Mouse (Mus musculus) heart, postnatal 4 days (tissue): ENCODE results near the gene Cspg4. TPM values are rescaled to one million over a fixed set of nuclear protein-coding genes. Genes with fewer than 3 reads are reported as not detected.
"Not testable (repeated sequence)": the region's sequence is repeated elsewhere in the genome, so short reads cannot be mapped to it uniquely, and the experiment has no call there.

Source experiments
- DNase-seq: peaks from one replicate; pipeline ENCODE4 v3.0.0; 2021
- total RNA-seq, 2 experiments: library from RNA; stranded (reverse); gene quantifications; 2 replicates each; pipeline ENCODE4 v1.2.3; 2021

The Cspg4 gene
- total RNA-seq, 2 experiments from 2014 or later: 55.6 to 56.6 TPM

- no peak for DNase-seq
These were observed 28.5 kb downstream of the Cspg4 start for GRCm38 (mm10) chr9:56893313-56893712.

- DNase-seq: peak; percentile 75
These were observed 29.2 kb downstream of the Cspg4 start for GRCm38 (mm10) chr9:56894006-56894405.

- no peak for DNase-seq
These were observed 31.9 kb downstream of the Cspg4 start for GRCm38 (mm10) chr9:56896779-56897178.

- DNase-seq: peak; percentile 20
These were observed 34.6 kb downstream of the Cspg4 start for GRCm38 (mm10) chr9:56899409-56899808.

- DNase-seq: no peak
These were observed 35.2 kb downstream of the Cspg4 start for GRCm38 (mm10) chr9:56900060-56900459.

- peak; percentile 27 for DNase-seq
These were observed 35.7 kb downstream of the Cspg4 start for GRCm38 (mm10) chr9:56900571-56900970.

GRCm38 (mm10) chr9:56901187-56901586 lies 36.4 kb downstream of the Cspg4 start:
- DNase-seq: peak; percentile 12

GRCm38 (mm10) chr9:56903662-56904061 lies 38.8 kb downstream of the Cspg4 start:
- no peak for DNase-seq

GRCm38 (mm10) chr9:56907549-56907948 lies 42.7 kb downstream of the Cspg4 start:
- DNase-seq: no peak

- not testable (repeated sequence) for DNase-seq
These were observed 45.2 kb downstream of the Cspg4 start for GRCm38 (mm10) chr9:56909991-56910390.

- no peak for DNase-seq
These were observed 46.2 kb downstream of the Cspg4 start for GRCm38 (mm10) chr9:56911017-56911416.

- DNase-seq: no peak
These were observed 49.2 kb downstream of the Cspg4 start for GRCm38 (mm10) chr9:56913991-56914390.

- no peak for DNase-seq
These were observed 50.3 kb downstream of the Cspg4 start for GRCm38 (mm10) chr9:56915116-56915515.

GRCm38 (mm10) chr9:56915695-56916410 lies 51.0 kb downstream of the Cspg4 start:
- DNase-seq: peak; percentile 62

GRCm38 (mm10) chr9:56917131-56917530 lies 52.3 kb downstream of the Cspg4 start:
- DNase-seq: no peak

GRCm38 (mm10) chr9:56918466-56918865 lies 53.6 kb downstream of the Cspg4 start:
- no peak for DNase-seq

- DNase-seq: no peak
These were observed 57.9 kb downstream of the Cspg4 start for GRCm38 (mm10) chr9:56922746-56923145.

- DNase-seq: peak; percentile 19
These were observed 59.2 kb downstream of the Cspg4 start for GRCm38 (mm10) chr9:56923841-56924650.

- DNase-seq: peak; percentile 97
These were observed 59.8 kb downstream of the Cspg4 start for GRCm38 (mm10) chr9:56924651-56925027.

GRCm38 (mm10) chr9:56925291-56926024 lies 60.6 kb downstream of the Cspg4 start:
- peak; percentile 16 for DNase-seq

- no peak for DNase-seq
These were observed 61.2 kb downstream of the Cspg4 start for GRCm38 (mm10) chr9:56926025-56926360.

GRCm38 (mm10) chr9:56926387-56926786 lies 61.6 kb downstream of the Cspg4 start:
- no peak for DNase-seq
